Mouse (Mus musculus) left cerebral cortex, postnatal 25 days (tissue): Measurements from ENCODE around the gene Ptger3. TPM values are rescaled to one million over a fixed set of nuclear protein-coding genes. Genes with fewer than 3 reads are reported as not detected.

Experiments
- DNase-seq, 2 experiments: peaks; one replicate each; pipeline ENCODE4 v3.0.0; 2022; ENCODE audit warnings: low spot score in 2 of 2, mixed read lengths in 1 of 2
- intact Hi-C: fragments of 180-260 bp; cut with DNase I; formaldehyde crosslinking; loops from one replicate; pipeline ENCODE4 v1.15.1; 2025
- total RNA-seq, 2 experiments: library from RNA; stranded (reverse); gene quantifications; 2 replicates each; pipeline ENCODE4 v1.2.3; 2021

Gene Ptger3
- 1 to 10 TPM; 4.5 to 4.6 TPM for total RNA-seq

DNA sequence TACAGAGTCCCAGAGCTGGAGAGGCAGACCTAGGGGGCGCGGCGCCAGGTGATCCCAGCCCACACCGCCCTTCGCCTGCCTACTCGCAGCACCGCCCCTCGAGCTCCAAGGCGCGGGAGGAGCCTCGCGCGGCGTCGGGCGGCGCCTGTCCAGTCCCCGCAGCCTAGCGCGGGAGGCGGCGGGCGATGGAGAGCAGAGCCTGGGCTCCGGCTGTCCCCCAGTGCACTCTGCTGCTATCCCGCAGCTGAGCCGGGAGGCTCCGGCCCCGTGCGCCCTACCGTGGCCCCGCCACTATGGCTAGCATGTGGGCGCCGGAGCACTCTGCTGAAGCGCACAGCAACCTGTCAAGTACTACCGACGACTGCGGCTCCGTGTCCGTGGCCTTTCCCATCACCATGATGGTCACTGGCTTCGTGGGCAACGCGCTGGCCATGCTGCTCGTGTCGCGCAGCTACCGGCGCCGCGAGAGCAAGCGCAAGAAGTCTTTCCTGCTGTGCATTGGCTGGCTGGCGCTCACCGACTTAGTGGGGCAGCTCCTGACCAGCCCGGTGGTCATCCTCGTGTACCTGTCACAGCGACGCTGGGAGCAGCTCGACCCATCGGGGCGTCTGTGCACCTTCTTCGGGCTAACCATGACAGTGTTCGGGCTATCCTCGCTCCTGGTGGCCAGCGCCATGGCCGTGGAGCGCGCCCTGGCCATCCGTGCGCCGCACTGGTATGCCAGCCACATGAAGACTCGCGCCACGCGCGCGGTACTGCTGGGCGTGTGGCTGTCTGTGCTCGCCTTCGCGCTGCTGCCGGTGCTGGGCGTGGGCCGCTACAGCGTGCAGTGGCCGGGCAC lies at the start of gene Ptger3:
Gene Ptger3 (plus strand): TSS at position 168 of the 841 bp plus-strand sequence.
- intact Hi-C loops, result loop anchor here (2.0 to 10.0 kb wide), 3 partner anchors 70 to 458 kb away; no protein-coding TSS in a partner anchor
- peak; percentile 64 to 66 for DNase-seq

DNA sequence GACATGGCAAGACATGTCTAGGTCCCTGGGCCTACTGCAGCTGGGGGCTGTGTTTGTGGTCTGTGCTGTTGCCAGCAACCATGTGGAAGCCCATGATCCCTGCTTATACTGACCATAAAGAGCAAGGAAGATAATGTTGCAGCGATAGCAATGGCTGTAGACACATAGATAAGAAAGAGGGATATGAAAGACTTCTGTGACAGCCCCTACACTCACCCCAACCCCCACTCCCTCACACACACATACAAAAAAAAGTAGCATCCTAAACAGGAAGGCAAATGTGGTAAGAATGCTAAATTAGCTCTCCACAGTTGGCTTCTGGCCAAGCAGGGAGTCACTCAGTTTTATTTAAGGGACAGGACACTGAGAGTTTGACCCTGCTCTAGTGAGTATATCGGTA lies 48.7 kb upstream of the Ptger3 start:
- intact Hi-C loops, result no loop called here
- no peak for DNase-seq

DNA sequence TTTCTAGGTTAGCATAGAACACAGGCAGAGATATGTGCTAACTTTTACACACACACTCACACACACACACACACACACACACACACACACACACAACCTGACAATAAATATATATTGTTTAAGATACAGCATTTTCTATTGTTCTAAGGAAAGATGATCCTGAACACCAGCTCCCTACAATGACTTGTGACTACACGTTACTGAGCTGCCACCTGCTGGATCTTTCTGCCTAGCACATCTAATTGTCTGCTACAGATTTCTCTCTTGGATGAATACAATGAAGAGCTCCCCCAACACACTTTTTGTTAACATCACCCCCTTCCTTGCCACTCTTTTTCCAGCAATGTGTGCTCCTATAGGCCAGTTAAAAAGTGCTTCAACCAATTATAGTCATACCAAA lies 46.3 kb upstream of the Ptger3 start:
- intact Hi-C loops, result loop anchor here (2.0 kb wide), 1 partner anchor 288 kb away; no protein-coding TSS in a partner anchor

DNA sequence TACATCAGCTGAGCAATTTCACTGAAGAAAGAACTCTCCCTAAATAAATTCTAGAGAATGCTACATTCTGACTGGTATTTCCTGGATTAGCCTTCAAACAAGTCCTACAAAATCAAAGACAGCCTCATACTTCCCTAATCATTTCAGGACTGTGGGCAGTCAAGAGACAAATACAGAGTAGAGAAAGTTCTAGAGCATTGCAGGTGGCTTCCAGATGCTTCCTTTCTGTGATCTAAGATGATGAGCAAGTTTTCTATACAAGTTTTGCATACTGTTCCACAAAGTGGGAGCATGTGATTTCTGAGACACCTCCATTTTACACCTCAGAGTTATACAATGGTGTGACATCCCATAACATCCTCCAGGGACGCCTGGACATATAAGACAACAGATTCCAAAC lies 42.9 kb upstream of the Ptger3 start:
- intact Hi-C loops, result no loop called here
- no peak for DNase-seq

More for the DNA sequence above, 46.3 kb upstream of the Ptger3 start:
- peak; percentile 73 to 83 for DNase-seq

DNA sequence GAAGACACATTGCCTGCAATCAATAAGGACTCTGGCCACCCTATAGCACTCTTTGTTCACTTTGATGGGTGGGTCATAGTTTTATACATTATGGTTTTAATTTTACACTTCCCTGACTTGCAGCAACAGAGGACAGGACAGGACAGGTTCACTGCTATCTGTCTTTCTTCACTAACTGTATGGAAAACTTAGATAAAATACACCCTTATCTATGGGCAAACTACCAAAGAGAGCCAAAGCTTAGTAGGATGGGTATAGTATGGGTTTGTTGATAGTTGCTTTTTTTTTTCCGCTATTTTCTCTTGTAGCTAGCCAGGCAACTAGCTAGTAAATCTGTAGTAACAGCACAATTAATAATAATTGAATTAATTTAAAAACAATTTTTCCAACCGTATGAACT lies 35.1 kb upstream of the Ptger3 start:
- DNase-seq, result no peak
- intact Hi-C loops, result loop anchor here (5.0 kb wide), 1 partner anchor 969 kb away; the partner anchor contains the start of gene Negr1

DNA sequence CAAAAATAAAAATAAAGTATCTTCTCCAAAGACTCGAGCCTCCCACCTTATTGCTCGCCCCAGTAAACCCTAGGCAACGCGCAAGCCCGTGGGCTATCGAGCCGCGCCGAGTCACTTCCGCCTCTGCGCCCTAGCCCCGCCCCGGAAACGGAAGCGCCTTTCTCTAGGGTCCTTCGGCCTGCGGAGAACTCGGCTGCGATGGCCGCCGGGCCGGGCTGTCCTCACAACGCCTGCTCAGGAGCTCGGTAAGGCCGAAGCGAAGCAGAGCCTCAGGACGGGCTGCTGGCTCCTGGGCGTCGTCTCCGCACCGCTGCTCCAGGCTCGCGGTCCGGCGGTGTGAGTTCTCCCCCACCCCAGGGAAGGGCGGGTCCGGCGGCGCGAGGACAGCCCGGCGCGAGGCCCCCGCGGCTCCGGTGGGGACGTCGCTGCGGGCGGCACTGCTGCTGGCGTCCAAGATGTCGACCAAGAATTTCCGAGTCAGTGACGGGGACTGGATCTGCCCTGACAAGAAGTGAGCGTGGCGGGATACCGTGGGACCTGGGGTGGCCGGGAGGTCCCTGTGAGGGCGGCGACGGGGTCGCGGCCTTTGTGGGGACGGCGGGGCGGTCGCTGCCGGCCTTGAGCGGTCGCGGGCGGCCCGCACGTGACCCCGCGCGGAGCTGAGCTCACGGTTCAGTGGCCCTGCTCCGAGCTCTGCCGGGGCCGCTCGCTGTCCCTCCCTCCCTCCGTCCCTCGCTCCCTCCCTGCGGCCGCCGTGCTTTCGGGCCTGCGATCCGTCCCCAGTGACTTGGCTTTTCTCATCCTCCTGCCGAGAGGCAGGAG lies 32.5 kb upstream of the Ptger3 start, which contains the start of gene Zranb2:
Gene Zranb2 (plus strand): TSS at position 197 of the 822 bp plus-strand sequence.
- peak; percentile 94 for DNase-seq
- intact Hi-C loops, result loop anchor here (5.0 kb wide), 1 partner anchor 972 kb away; the partner anchor contains the start of gene Negr1

DNA sequence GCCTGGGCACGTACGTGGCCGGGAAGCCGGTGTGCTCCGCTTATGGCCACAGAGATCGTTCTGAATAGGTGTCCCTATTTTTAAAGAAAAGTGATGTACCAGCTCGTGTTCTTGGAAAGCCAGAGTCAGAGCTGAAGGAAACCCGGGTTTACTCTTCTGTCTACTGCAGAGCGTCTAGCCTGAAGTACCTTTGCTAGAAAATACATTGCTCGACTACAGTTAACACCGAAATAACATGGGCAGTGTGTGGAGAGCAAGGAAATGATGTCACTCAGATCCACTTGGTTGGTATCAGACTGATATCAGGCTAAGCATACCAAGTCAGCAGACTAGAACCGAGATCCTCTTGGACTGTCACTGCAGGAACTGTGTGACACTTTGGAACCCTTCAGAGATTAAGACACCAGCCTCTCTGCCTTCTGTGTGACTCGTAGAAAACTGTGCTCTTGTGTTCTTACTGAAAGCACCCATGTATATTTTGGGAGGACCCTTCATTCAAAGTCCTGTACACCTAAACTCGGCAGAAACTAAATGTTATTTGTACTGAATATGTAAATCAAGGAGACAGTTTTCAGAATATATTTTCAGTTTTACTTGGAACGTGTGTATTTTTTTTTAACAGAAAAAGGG lies 31.8 kb upstream of the Ptger3 start:
- DNase-seq, result no peak
- intact Hi-C loops, result loop anchor here (5.0 kb wide), 1 partner anchor 973 kb away; the partner anchor contains the start of gene Negr1

DNA sequence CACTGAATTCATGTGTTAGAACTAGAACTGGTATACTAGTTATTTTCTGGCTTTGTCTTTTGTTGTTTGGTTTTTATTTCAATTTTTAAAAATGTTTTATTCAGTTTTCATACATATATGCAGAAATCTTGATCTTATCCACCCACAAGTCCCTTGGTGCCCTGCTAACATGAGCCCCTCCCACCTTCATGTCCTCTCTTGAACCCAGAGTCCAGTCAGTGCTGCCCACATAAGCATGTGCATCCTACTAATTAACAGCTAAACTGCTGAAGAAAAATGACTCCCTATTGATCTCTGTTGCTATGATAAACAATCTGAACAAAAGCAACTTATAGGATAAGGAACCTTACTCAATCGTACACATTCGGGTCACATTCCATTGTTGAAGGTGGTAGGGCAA lies 17.4 kb upstream of the Ptger3 start:
- DNase-seq, result no peak
- intact Hi-C loops, result loop anchor here (10.0 kb wide), 1 partner anchor 465 kb away; no protein-coding TSS in a partner anchor

DNA sequence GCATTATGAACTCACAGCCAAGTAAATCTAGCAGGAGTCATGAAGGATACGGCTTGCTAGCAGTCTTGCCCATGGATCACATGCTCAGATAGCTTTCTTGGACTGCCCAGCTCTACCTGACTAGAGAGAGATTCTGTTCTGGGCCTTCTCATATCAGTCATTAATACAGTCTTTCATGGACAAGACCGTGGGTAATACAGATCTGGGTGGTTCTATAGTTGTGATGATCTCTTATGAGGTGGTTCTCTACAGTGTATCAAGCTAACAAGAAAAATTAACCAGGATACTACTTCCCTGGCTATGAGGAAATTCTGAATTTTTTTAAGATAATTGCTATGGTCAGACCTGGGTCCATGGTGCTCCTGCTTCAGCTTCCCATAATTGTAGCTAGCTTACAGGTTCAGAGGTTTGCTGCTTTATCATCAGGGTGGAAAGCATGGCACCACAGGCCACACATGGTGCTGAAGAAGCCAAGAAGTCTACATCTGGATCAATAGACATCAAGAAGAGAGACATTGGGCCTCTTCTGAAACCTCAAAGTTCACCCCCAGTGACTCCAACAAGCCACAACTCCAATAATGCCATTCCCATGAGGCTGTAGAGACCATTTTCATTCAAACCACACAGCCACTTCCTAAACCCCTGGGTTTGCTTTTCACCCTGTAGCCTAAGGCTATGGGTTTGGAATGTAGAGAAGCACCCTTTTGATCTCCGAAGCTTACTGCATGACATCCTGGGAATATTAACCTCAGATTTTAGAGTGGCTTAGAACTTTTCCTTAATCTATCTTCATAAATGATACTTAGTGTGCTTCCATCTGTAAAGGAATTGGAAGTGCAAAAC lies 16.7 kb upstream of the Ptger3 start:
- no peak for DNase-seq
- intact Hi-C loops, result loop anchor here (10.0 kb wide), 1 partner anchor 465 kb away; no protein-coding TSS in a partner anchor

DNA sequence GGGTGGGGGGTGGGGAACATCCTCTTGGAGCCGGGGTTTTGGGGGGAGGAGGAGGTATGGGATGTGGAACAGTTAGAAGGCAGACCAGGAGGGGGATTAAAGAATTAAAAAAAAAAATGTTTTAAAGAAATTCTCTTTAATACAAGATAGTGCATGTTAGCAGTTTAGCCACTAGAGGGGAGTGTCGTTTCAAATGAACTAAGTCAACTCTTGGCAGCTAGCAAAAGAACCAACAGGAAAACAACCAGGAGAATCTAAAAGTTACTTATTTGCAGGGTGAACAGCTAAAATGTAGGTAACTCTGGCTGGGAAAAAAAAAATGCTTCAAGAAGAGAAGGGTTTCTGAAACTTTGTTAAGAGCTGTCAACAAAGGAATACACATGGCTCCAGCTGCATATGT lies 1.5 kb upstream of the Ptger3 start:
- intact Hi-C loops, result loop anchor here (1.0 to 10.0 kb wide), 3 partner anchors 152 to 460 kb away; no protein-coding TSS in a partner anchor
- peak; percentile 23 to 60 for DNase-seq

DNA sequence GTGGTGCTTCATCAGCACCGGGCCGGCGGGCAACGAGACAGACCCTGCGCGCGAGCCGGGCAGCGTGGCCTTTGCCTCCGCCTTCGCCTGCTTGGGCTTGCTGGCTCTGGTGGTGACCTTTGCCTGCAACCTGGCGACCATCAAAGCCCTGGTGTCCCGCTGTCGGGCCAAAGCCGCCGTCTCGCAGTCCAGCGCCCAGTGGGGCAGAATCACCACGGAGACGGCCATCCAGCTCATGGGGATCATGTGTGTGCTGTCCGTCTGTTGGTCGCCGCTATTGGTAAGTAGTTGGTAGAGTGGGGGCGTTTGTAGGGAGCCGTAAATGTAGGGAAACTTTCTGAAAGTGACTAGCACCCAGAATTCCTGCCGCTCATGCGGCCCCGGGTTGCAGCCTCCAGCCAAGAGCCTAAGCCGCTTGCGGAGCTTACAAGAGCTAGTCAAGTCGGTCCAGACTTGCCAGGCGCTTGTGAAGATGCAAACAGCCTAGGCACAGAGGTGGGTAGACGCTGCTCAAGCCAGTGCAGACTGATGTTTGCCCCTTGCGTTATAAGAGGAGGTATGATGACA lies 957 bp downstream of the Ptger3 start:
- intact Hi-C loops, result loop anchor here (2.0 to 10.0 kb wide), 3 partner anchors 69 to 457 kb away; no protein-coding TSS in a partner anchor
- peak; percentile 12 to 20 for DNase-seq

DNA sequence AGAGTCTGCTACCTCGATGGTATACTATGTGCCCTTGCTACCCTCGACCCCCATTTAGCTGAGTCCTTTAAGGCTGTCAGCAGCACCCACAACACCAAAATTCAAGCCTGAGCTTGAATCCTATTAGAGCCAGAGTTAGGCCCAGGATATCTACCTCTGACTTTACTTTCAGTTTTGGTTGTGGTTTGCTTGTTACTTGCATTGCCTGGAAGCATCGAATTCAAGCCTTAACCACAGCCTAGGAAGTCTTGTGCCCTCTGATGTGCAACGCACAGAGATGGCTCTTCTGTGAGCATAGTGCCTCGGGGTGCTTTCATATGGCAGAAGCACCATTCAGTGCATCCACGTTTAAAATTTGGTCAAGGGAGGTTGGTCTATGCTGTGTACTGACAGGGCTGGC lies 5.3 kb downstream of the Ptger3 start:
- intact Hi-C loops, result no loop called here
- DNase-seq, result no peak

DNA sequence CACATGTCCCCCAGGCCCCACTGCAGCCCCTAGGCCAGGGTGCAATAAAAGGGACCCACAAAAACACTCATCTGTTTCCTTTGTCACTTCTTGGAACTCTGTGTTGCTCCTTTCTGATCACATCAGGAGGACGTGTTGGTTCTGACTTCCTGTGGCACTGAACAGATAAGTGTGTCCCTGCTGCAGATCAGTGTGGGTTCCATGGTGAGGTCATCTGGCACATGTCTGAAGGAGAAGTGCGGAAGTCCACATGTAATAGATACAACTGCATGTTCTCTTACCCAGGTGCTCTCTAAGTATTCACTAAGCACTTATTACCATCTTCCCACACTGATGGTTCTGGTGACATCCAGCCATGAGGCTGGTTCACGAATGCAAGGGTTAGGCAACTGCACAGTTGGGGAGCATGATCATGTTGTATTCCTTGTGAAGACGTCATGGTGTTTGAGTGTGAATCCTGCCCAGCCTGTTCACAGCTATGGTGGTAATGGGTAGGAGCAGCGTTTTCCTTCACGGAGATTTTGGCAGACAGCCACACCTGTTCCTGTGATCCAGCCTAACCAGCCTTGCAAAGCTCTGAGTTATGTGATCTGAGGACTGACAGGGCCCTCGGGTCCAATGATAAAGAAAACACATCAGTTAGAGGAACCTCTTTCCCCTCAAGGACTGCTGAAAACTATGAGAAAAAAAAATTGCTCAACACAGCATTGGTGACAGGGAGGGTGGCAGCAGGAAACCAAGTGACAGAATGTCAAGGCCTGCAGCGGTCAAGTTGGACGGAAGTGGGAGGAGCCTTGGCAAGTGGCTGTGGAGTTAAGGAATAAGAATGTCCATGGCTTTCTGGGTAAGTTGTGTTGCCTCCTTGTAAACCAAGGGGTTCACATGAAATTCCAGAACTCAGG lies 9.0 kb downstream of the Ptger3 start:
- DNase-seq, result no peak
- intact Hi-C loops, result no loop called here

DNA sequence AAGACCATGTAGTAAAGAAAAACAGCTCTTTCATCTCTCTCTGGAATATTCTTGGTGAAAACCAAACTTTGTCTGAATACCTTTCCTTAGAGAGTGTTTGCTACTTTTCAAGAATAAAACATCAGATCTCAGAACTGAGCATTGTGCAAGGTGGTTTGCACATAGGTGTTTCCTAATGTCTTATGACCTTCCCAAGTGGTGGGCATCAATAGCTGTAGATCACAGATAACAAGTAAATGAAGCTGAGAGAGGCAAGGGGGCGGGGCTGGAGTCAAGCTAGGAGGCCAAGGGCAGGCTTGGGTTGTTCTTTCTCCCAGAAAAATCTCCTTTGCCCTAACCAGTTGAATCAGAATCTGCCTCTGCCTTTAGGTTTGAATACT lies 9.6 kb downstream of the Ptger3 start:
- no peak for DNase-seq
- intact Hi-C loops, result no loop called here

DNA sequence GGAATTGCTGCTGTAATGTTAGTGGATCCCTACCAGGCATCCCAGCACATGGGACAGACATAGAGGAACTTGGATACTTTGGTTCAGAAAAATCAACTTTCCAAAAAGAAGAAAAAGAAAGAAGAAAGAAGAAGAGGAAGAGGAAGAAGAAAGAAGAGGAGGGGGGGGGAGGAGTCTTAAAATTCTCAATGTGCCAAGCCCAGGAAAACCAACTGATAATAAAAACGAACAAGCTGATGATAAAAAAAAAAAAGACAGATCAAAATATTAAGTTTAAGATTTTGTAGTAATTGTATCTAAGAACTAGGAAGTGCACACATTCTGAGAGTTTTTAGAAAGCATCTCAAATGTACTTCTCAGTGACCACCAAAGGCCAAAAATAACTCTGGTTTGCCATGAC lies 10.2 kb downstream of the Ptger3 start:
- no peak for DNase-seq
- intact Hi-C loops, result no loop called here

DNA sequence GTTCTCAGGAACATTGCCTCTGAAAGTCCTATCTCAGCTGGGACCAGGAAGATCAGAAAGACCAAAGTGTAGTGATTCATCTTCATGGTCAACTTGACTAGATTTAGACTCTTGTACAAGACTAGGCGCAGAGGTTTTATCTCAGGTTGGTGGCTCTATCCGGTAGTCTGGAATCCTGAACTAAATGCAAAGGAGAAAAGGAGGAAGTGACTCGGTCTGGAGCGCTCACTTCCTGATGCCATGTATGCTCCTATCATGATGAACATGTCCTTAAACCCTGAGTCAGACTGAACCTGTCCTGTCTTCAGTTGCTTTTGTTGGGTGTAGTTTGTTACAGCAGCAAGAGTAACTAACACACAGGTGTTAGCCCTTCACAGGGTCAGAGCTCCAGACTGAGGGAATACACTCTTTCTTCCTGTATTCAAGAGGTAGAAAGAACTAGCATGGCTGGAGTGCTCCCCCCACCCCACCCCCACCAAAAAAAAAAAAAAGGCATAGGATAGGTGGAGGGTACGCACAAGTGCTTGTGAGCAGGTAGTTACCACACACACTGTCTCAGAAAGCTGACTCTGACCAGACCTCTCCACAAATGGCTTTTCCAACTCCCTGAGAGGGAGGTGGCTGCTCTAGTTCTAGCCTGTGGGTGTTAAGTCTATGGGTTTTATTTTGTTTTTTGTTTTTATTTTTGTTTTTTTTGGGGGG lies 11.9 kb downstream of the Ptger3 start:
- intact Hi-C loops, result no loop called here
- DNase-seq, result no peak

DNA sequence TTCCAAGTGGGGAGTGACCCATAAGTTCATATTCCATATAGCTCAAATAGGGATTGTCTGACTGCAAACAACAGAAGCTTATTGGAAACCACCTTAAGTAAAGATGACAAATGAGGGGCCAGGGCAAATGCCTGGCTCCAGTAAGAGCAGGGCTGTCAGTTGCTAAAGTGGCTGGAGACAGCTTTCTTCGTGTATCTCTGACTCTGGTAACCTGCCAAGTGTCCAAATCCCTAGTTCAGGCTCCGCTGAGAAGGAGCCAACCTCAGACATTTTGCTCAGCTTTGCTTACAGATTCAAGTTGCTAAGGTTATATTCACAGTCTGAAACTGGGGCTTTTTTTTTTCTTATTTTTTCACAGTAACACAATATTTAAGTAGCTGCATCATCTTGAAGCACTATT lies 12.7 kb downstream of the Ptger3 start:
- intact Hi-C loops, result no loop called here
- no peak for DNase-seq
